ENCODE assay signal across 8 mouse cellular contexts in the genomic region with DNA sequence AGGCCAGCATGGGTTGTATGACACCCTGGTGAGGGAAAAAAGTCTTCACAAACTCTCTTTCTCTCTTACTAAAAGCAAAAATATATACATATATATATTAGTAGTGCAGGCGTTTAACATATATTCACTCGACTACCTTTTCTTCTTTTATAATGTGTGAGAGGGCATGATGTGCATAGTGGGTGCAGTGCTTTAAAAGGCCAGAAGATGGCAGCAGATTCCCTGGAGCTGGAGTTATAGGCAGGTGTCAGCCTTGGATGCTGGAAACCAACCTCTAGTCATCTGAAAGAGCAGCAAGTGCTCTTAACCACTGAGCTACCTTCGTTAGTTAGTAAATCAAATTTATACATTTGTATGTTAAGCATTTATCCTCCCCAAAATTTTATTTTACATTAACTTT. TPM values are rescaled to one million over a fixed set of nuclear protein-coding genes. Genes with fewer than 3 reads are reported as not detected.
DNase-seq lines count a peak whose midpoint lies in the region.

No protein-coding gene starts in this region.

- peak; percentile 38 for DNase-seq in gastrocnemius, adult 18-20 months (ENCODE audit: low spot score)
- DNase-seq in gastrocnemius, postnatal 36 days = no peak
- peak; percentile 13 for DNase-seq in right cerebral cortex, adult 18-20 months
- DNase-seq in right cerebral cortex, postnatal 25 days = no peak
- peak; percentile 15 for DNase-seq in cerebellum, adult 11-12 months
- peak; percentile 32 to 64 for DNase-seq in heart, postnatal 36 days
- DNase-seq in lung, postnatal 36 days = peak; percentile 75
- DNase-seq in testis, postnatal 10 days (ENCODE audit: low spot score) = peak; percentile 57

- intact Hi-C loops in gastrocnemius, postnatal 36 days (cut with DNase I) = loop anchor here (5.0 kb wide), 1 partner anchor 35 kb away; no protein-coding TSS in a partner anchor
- intact Hi-C loops in heart, postnatal 36 days (cut with DNase I) = loop anchor here (1.0 to 10.0 kb wide), 3 partner anchors 38 to 202 kb away; no protein-coding TSS in a partner anchor

RNA-seq across cellular contexts. Expression of a gene that starts 40.8 kb away (rescaled TPM):
- total RNA-seq in gastrocnemius, adult 18-20 months (2021) = 100 to 1,000 TPM; 144 to 163 TPM
- 100 to 1,000 TPM; 120 to 165 TPM for total RNA-seq in gastrocnemius, postnatal 36 days (2021)
- 100 to 1,000 TPM; 253 to 256 TPM for total RNA-seq in heart, postnatal 36 days (2021)

RNA-seq across cellular contexts. Expression of a gene that starts 58.6 kb away (rescaled TPM):
- 100 to 1,000 TPM in 1 of 2 experiments, 10 to 100 TPM in 1; 93.4 to 108 TPM for total RNA-seq in gastrocnemius, adult 18-20 months (2021)
- total RNA-seq in gastrocnemius, postnatal 36 days (2021) = 100 to 1,000 TPM in 1 of 2 experiments, 10 to 100 TPM in 1; 93.4 to 113 TPM
- total RNA-seq in heart, postnatal 36 days (2021) = 100 to 1,000 TPM in 1 of 2 experiments, 10 to 100 TPM in 1; 93.7 to 102 TPM

RNA-seq across cellular contexts. Expression of a gene that starts 58.8 kb away (rescaled TPM):
- total RNA-seq in gastrocnemius, adult 18-20 months (2021) = 10 to 100 TPM; 24.1 to 24.9 TPM
- total RNA-seq in gastrocnemius, postnatal 36 days (2021) = 10 to 100 TPM; 18.3 to 21.8 TPM
- 10 to 100 TPM; 23.5 to 25.8 TPM for total RNA-seq in heart, postnatal 36 days (2021)

Comparison
In these comparisons a context has a peak if more than half of its experiments do, and no peak if none do; other contexts are left out.
1. DNase-seq: peak in gastrocnemius, adult 18-20 months (single experiment), right cerebral cortex, adult 18-20 months (single experiment), cerebellum, adult 11-12 months (single experiment), heart, postnatal 36 days (2 of 2), lung, postnatal 36 days (single experiment) and testis, postnatal 10 days (single experiment); none in gastrocnemius, postnatal 36 days (0 of 2) and right cerebral cortex, postnatal 25 days (single experiment).